Mouse (Mus musculus): ENCODE data around the gene Ucp3.

- no peak for TF ChIP-seq CTCF (IDR thresholded peaks at IDR 0.05; ENCODE audit: control insufficient read depth, insufficient read depth, insufficient replicate concordance, low read depth, low read length)
- no peak for TF ChIP-seq POLR2A (IDR thresholded peaks at IDR 0.05; ENCODE audit: control insufficient read depth, low read depth, low read length)
Measured at GRCm38 (mm10) chr7:100494415-100494831, 21.6 kb downstream of the Ucp3 start.
